Mouse (Mus musculus): ENCODE measurements around the gene Gm14403. TPM values are rescaled to one million over a fixed set of nuclear protein-coding genes. Genes with fewer than 3 reads are reported as not detected.
"Not testable (repeated sequence)": the region's sequence is repeated elsewhere in the genome, so short reads cannot be mapped to it uniquely, and the experiment has no call there.

The Gm14403 gene
- 4.2 and 4.8 TPM in 2 replicates for polyA plus RNA-seq (2016; fragmentation: Nextera tagmentation; extraction: Ambion mirVana)

- 14% methylated on average over 7 of the region's 7 CpGs for WGBS
- not testable (repeated sequence) for H3K27me3 ChIP-seq
These were observed at the start of gene Gm14403 for GRCm38 (mm10) chr2:177498067-177498466. Gene Gm14403 (plus strand): TSS chr2:177498215.

DNA sequence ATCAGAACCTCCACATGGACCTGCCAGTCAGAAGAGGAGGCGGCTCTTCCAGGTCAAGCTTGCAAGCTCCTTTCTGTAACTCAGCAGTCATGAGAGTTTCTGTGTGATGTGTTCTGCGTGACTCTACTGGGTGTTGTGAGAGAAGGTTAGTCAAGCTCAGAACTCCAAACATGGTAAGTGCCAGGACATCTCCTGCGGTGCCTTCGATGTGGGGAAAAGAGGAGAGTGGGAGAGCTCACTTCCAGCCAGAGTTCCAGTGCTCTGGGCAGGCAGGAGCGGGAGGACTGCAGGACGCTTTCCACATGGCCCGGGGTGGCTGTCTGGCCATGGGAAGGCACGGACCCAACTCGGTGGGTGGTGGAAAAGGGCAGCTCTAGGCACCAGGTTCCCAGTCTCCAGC, 33.3 kb upstream of the Gm14403 start, which contains the start of gene Zfp970:
Gene Zfp970 (plus strand): TSS at position 58 of the 400 bp plus-strand sequence.
- WGBS: 3% methylated on average over 8 of the region's 9 CpGs

More at GRCm38 (mm10) chr2:177498067-177498466, at the start of gene Gm14403:
- H3K9ac ChIP-seq; H3K4me1 ChIP-seq; H3K27ac ChIP-seq; H3K36me3 ChIP-seq; H3K9me3 ChIP-seq (replicated peaks); ATAC-seq (ENCODE audit: low FRiP score): not testable (repeated sequence)
- peak within 1 kb of the TSS; percentile 38 for H3K4me2 ChIP-seq (replicated peaks)
- peak within 1 kb of the TSS; percentile 33 for H3K4me3 ChIP-seq

GRCm38 (mm10) chr2:177468222-177468621, 29.8 kb upstream of the Gm14403 start:
- H3K4me3 ChIP-seq; H3K9me3 ChIP-seq (replicated peaks); H3K4me1 ChIP-seq; H3K4me2 ChIP-seq (replicated peaks); H3K27me3 ChIP-seq; H3K36me3 ChIP-seq; H3K27ac ChIP-seq; H3K9ac ChIP-seq; ATAC-seq (ENCODE audit: low FRiP score): not testable (repeated sequence)

More for the DNA sequence above, 33.3 kb upstream of the Gm14403 start, which contains the start of gene Zfp970:
- H3K4me1 ChIP-seq; H3K9me3 ChIP-seq (replicated peaks); ATAC-seq (ENCODE audit: low FRiP score); H3K36me3 ChIP-seq; H3K27ac ChIP-seq; H3K27me3 ChIP-seq: not testable (repeated sequence)
- peak within 1 kb of the TSS; percentile 39 for H3K4me3 ChIP-seq
- H3K9ac ChIP-seq: peak within 1 kb of the TSS; percentile 47
- peak within 1 kb of the TSS; percentile 48 for H3K4me2 ChIP-seq (replicated peaks)

- not testable (repeated sequence) for H3K4me1 ChIP-seq; H3K27ac ChIP-seq; H3K9me3 ChIP-seq (replicated peaks); H3K27me3 ChIP-seq; ATAC-seq (ENCODE audit: low FRiP score); H3K4me3 ChIP-seq; H3K9ac ChIP-seq; H3K36me3 ChIP-seq; H3K4me2 ChIP-seq (replicated peaks)
- 92% methylated on average over 6 of the region's 10 CpGs for WGBS
These were observed 25.8 kb upstream of the Gm14403 start for GRCm38 (mm10) chr2:177472261-177472660.

DNA sequence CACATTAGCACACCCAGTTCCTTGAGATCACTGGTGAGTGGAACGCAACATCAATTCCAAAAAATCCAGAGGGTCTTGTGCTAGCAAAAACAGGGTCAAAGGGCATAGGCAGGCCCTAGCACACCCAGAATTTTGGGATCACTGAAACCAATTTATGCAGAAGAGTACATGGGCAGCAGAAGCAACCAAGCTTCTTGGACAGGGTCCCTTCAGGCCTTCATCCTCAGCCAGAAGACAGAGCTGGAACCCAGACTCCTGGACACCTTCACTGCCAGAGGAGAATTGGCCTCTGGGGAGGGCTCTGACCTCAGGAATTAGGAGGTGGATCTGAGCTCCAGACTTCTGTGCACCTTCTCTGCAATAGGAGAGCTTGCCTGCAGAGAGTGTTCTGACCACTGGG, 16.0 kb upstream of the Gm14403 start:
- H3K4me2 ChIP-seq (replicated peaks); H3K36me3 ChIP-seq; H3K27ac ChIP-seq; H3K9ac ChIP-seq; H3K4me3 ChIP-seq; ATAC-seq (ENCODE audit: low FRiP score); H3K9me3 ChIP-seq (replicated peaks); H3K4me1 ChIP-seq; H3K27me3 ChIP-seq: not testable (repeated sequence)
- WGBS: 92% methylated on average over 1 of the region's 1 CpGs

DNA sequence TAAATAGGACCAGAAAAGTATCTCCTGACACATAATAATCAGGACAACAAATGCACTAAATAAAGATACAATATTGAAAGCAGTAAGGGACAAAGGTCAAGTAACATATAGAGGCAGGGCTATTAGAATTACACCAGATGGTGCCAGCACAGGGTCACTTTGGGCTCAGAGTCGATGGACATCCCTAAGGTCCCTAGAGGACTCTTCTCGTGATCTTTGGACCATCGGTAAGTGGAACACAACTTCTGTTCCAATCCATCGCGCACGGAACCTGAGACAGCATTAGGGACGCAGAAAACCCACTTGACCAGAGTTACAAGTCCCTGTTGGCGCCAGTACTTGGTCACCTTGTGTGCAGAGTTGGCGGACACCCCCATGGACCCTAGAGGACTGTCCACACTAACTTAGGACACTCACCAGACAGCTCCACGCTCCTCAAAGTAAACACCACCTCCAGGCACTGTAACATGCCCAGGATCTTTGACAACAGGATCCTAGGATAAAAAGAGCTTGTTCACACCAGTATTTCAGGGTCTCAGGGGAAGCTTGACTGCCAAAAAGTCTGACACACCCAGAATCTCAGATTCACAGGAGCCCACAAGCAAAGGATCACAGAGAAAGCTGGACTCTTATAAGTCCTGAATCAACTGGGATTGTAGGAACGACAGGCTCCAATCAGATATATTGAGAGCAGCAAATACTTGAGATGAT, 14.6 kb upstream of the Gm14403 start:
- not testable (repeated sequence) for H3K9me3 ChIP-seq (replicated peaks); H3K4me2 ChIP-seq (replicated peaks); H3K4me3 ChIP-seq; H3K27me3 ChIP-seq; ATAC-seq (ENCODE audit: low FRiP score); H3K4me1 ChIP-seq; H3K27ac ChIP-seq; H3K9ac ChIP-seq; H3K36me3 ChIP-seq
- 87% methylated on average over 11 of the region's 11 CpGs for WGBS

DNA sequence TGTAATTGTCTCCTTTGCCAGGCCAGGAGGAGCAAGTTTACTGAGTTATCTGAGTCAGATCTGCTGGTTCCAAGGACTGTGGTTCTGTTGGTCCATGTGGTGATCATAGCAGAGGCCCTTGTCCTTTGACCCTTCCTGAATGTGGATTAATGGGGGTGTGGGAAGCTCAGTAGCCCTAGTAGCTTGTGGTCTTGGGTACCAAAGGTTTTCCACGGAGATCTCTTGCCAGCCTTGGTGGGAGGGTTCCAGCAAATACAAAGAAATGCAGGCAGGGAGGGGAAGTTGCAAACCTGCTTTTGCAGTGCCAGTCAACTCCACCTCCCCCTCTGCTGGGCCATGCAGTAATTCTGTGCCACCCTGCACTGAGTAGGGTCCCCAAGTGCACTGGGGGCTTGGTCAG, 1.2 kb downstream of the Gm14403 start:
- not testable (repeated sequence) for H3K27ac ChIP-seq; H3K36me3 ChIP-seq; H3K4me3 ChIP-seq; H3K9me3 ChIP-seq (replicated peaks); H3K27me3 ChIP-seq; H3K4me2 ChIP-seq (replicated peaks); H3K4me1 ChIP-seq; H3K9ac ChIP-seq; ATAC-seq (ENCODE audit: low FRiP score)
- 79% methylated on average over 1 of the region's 1 CpGs for WGBS

DNA sequence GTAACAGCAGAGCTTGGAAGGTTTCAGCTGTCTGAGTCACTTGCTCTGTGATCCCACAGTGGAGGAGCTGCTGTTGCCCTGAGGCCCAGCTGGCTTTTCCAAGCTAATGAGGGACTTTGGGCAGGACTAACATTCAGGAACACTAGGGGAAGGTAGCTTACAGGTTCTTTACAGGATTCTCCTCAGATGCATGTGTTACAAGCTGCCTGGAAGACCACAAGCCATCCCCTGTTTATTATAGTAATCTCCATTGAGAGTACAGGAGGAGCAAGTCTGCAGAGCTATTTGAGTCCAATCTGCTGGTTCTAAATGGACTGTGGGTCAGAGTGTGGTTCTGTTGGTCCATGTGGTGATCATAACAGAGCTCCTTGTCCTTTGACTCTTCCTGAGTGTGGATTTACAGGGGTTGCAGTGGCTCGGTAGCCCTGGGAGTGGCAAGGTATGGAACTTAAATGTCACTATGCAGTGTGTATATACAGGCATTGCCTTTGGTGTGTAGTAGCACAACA, 7.2 kb downstream of the Gm14403 start:
- H3K27me3 ChIP-seq; H3K4me1 ChIP-seq; H3K27ac ChIP-seq; ATAC-seq (ENCODE audit: low FRiP score); H3K9ac ChIP-seq; H3K4me3 ChIP-seq; H3K4me2 ChIP-seq (replicated peaks); H3K9me3 ChIP-seq (replicated peaks); H3K36me3 ChIP-seq: not testable (repeated sequence)
- 90% methylated on average over 1 of the region's 1 CpGs for WGBS

- H3K4me1 ChIP-seq; H3K9me3 ChIP-seq (replicated peaks); H3K27me3 ChIP-seq; H3K4me3 ChIP-seq; H3K27ac ChIP-seq; ATAC-seq (ENCODE audit: low FRiP score); H3K36me3 ChIP-seq; H3K4me2 ChIP-seq (replicated peaks); H3K9ac ChIP-seq: not testable (repeated sequence)
- WGBS: 66% methylated on average over 4 of the region's 4 CpGs
These were observed 13.4 kb downstream of the Gm14403 start for GRCm38 (mm10) chr2:177511381-177511780.

DNA sequence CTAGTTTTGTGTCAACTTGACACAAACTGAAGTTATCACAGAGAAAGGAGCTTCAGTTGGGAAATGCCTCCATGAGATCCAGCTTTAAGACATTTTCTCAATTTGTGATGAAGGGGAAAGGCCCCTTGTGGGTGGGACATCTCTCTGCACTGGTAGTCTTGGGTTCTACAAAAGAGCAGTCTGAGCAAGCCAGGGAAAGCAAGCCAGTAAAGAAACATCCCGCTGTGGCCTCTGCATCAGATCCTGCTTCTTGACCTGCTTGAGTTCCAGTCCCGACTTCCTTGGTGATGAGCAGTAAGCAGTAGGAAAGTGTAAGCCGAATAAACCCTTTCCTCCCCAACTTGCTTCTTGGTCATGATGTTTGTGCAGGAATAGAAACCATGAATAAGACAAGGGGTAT, 14.0 kb downstream of the Gm14403 start:
- H3K27ac ChIP-seq; H3K36me3 ChIP-seq; H3K4me1 ChIP-seq; H3K27me3 ChIP-seq; ATAC-seq (ENCODE audit: low FRiP score); H3K9me3 ChIP-seq (replicated peaks); H3K4me2 ChIP-seq (replicated peaks); H3K4me3 ChIP-seq; H3K9ac ChIP-seq: not testable (repeated sequence)
- WGBS: 89% methylated on average over 3 of the region's 3 CpGs

DNA sequence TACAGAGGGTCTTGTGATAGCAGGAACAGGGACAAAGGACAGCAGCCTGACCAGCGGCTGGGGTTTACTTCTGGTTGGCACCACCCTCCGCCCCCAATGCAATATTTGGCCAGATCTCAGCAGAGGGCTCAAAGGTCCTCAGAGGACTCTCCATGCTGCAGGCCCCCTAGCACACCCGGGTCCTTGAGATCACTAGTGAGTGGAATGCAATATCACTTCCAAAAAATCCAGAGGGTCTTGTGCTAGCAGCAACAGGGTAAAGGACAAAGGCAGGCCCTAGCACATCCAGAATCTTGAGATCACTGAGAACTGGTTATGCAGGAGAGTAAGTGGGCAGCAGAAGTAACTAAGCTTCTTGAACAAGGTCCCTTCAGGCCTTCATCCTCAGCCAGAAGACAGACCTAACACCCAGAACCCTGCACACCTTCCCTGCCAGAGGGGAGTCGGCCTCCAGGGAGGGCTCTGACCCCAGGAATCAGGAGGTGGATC, 16.0 kb downstream of the Gm14403 start:
- not testable (repeated sequence) for H3K4me2 ChIP-seq (replicated peaks); H3K9ac ChIP-seq; H3K4me3 ChIP-seq; H3K9me3 ChIP-seq (replicated peaks); H3K36me3 ChIP-seq; H3K27me3 ChIP-seq; H3K4me1 ChIP-seq; ATAC-seq (ENCODE audit: low FRiP score); H3K27ac ChIP-seq
- WGBS: 90% methylated on average over 4 of the region's 4 CpGs

GRCm38 (mm10) chr2:177517746-177518145, 19.7 kb downstream of the Gm14403 start:
- H3K4me1 ChIP-seq; H3K9ac ChIP-seq; H3K27me3 ChIP-seq; ATAC-seq (ENCODE audit: low FRiP score); H3K4me2 ChIP-seq (replicated peaks); H3K4me3 ChIP-seq; H3K36me3 ChIP-seq; H3K27ac ChIP-seq: not testable (repeated sequence)
- 82% methylated on average over 9 of the region's 9 CpGs for WGBS
- H3K9me3 ChIP-seq (replicated peaks): peaks cover 12% of the 10 kb centered on the region; the same call in 1 of the 2 replicates

DNA sequence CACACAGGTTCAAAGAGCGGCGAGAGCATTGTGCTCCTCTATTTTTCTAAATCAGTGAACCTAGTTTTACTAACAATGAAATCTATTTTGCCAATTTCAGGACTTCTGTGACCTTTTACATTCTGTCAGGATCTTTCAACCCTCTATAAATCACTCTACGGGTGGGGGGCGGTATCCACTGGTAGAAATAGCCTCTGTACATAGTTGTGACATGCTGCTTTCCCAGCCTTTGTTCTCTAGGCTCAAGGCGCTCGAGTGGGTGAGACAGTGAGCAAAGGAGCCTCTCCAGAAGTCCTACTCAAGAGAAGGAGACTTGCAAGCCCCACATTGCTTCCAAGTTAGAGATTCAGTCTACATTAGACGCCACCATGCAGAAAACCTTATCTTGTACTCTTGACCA, 20.3 kb downstream of the Gm14403 start:
- not testable (repeated sequence) for H3K4me2 ChIP-seq (replicated peaks); H3K27me3 ChIP-seq; H3K4me1 ChIP-seq; H3K36me3 ChIP-seq; H3K4me3 ChIP-seq; ATAC-seq (ENCODE audit: low FRiP score); H3K27ac ChIP-seq; H3K9ac ChIP-seq
- H3K9me3 ChIP-seq (replicated peaks): peaks cover 18% of the 10 kb centered on the region
- 86% methylated on average over 7 of the region's 7 CpGs for WGBS
